Mouse (Mus musculus): ENCODE data around the gene Ehbp1l1.

Gene Ehbp1l1

DNA sequence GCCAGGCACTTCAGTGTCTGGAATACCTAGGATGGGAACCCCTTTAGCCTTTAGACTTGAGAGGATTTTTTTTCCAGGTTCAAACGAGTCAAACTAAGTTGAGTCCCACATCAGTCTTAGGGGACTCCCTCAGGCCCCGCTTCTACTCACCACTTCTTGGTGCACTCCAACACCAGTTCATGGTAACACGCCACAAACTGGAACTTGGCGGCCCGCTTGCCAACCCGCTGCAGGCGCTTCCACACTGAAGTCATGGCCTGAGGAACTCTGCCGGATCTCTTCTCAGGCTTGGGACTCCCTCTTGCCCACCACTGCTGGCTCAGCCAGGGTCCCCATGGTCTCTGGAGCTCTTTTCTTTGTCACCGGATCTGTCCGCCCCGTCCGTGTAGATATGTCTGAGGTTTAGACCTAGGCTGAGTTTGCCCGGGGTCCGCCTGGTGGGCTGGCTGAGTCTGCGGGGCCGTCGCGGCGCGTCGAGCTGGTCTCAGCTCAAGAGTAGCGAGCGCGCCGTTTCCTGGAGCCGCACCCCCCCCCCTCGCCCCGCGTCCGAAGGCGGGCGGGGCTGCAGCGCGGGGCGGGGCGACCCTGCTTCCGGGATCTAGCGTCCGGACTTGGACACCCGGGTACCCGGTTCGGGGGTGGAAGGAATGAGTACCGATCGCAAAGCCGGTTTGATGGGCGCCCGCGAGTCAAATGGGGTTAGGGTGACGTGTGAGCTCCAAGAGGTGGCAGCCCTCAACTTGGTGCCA lies at the start of gene Ehbp1l1:
Gene Ehbp1l1, minus strand, starts transcription at position 551 of the 749 bp plus-strand sequence.
- DNase-seq (ENCODE audit: extremely low spot score), result no peak

DNA sequence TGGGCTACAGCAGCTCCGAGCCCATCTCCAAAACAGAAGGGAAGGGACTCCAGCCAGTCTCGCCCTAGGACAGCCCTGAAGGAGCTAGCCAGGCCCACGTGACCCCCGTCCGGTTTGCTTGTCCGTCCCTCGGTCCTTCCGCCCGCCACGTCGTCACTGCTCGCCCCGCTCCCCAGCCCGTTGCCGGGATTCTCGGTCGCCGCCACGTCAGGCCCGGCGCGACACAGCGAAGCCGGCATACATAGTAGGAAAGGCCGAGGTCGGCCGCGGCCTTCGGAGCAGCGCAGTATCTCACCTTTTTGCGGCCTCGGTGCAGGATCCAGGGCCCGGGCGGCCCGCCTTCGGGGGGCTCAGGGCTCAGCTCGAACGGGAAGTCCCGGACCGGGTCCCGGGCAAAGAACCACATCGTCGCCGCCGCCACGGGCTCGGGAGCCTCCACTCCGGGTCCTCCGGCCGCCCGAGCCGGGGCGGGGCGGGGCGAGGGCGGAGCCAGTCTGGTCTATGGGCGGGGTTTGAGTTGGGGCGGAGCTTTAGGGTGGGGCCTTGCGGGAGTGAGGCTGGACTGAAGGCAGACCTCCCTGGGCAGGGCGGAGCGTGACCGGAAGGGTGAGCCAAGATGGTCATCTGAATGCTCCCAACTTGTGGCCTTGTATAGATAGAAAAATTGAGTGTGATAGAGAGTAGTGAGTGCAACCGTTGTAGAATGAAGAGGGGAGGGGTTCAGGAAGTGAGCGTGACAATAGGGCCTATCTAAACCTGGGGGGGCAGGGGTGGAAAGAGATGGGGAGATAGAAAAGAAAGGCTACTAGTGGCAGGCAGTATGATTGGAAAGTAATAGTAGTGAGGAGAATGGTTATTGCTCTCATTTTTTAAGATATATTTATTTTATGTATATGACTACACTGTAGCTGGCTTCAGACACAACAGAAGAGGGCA lies 45.1 kb upstream of the Ehbp1l1 start, which contains the start of gene Scyl1:
Gene Scyl1, minus strand, starts transcription at position 495 of the 936 bp plus-strand sequence.
- peak; percentile 99 for DNase-seq (ENCODE audit: extremely low spot score)

DNA sequence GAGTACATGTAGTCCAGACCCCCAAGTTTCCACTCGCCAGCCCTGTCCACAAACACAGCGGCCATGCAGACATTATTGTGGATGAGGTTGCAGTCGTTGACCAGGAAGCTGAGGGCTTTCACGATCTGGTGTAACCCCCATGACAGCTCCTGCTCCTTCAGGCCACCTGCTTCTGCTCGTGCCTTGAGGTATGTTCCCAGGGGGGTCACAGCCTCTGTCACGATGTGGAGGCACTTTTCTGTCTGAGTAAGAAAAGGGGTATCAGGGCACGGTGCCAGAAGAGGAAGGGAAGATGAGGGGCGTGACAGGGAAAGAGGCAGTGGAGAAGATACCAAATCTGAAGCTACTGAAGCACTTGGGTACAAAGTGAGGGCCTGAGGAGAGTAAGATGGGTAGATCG lies 44.2 kb upstream of the Ehbp1l1 start:
- DNase-seq (ENCODE audit: extremely low spot score), result no peak

GRCm38 (mm10) chr19:5767271-5767670 lies 41.2 kb upstream of the Ehbp1l1 start:
- no peak for DNase-seq (ENCODE audit: extremely low spot score)

DNA sequence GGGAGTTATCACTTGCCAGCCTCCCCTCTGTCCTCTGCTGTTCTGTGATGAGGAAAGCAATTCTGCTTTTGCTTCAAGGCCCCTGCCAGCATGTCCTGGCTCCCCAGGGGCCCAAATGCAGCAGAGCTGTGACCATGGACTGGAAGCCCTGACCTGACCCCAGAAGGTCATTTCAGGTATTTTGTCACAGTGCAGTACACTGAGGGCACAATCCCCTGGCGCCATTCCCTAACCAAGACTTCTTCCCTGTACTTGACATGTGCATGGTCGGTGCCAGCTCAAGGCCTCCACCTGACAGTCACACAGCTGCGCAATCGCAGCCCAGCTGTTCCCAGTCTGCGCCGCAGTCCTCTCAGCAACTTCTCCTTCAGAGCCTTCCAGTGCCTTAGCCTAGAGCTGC lies 37.0 kb upstream of the Ehbp1l1 start:
- DNase-seq (ENCODE audit: extremely low spot score), result no peak

- DNase-seq (ENCODE audit: extremely low spot score), result no peak
Observed at GRCm38 (mm10) chr19:5758878-5759403, 32.8 kb upstream of the Ehbp1l1 start.

DNA sequence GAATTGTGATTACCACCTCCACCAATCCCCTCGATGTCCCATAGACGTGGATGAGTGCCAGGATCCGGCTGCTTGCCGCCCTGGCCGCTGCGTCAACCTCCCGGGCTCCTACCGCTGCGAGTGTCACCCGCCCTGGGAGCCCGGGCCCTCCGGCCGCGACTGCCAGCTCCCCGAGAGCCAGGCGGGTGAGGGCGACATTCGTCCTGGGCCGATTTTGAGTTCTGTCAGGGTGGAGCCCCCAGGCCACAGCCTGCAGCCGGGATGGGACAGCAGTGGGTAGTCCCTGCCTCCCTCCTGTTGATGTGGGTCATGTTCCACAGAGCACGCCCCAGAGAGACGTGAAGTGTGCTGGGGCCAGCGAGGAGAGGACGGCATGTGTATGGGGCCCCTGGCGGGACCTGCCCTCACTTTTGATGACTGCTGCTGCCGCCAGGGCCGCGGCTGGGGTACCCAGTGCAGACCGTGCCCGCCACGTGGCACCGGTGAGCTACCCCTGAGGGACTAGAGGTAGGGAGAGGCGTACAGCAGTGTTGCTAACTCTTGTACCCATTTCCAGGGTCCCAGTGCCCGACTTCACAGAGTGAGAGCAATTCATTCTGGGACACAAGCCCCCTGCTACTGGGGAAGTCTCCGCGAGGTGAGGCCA lies 31.0 kb upstream of the Ehbp1l1 start:
- DNase-seq (ENCODE audit: extremely low spot score), result peak; percentile 23

DNA sequence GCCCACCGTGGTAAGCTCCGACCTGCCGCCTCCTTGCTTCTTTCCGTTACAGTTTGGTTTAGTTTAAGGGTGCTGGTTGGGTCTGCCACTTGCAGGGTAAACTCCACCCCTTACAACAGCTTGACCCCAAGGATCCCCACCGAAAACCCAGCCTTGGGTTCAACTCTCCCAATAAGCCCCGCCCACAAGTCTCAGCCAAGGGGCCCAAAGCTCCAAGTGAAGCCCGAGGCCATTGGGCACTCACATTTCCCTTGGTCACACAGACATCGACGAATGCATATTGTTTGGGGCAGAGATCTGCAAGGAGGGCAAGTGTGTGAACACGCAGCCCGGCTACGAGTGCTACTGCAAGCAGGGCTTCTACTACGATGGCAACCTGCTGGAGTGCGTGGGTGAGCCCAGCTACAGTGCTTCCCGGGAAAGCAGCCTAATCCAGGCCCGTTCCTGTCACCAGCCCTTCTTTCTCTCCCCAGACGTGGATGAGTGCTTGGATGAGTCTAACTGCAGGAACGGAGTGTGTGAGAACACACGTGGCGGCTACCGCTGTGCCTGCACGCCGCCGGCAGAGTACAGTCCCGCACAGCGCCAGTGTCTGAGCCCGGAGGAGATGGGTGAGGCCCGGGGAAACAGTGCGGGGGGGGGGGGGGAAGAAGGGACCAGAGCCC lies 30.3 kb upstream of the Ehbp1l1 start:
- peak; percentile 33 for DNase-seq (ENCODE audit: extremely low spot score)

- DNase-seq (ENCODE audit: extremely low spot score), result peak; percentile 30
Observed at GRCm38 (mm10) chr19:5751742-5752141, 25.6 kb upstream of the Ehbp1l1 start.

DNA sequence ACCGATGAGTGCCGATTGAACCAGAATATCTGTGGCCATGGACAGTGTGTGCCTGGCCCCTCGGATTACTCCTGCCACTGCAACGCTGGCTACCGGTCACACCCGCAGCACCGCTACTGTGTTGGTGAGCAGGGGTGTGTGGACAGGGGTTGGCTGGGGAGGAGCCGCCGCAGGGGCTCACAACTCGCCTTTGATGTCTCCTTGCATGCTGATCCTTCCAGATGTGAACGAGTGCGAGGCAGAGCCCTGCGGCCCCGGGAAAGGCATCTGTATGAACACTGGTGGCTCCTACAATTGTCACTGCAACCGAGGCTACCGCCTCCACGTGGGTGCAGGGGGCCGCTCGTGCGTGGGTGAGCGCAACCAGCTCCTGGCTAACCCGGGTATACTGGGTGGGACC lies 24.8 kb upstream of the Ehbp1l1 start:
- no peak for DNase-seq (ENCODE audit: extremely low spot score)

- DNase-seq (ENCODE audit: extremely low spot score), result no peak
Observed at GRCm38 (mm10) chr19:5749476-5749875, 23.4 kb upstream of the Ehbp1l1 start.

- DNase-seq (ENCODE audit: extremely low spot score), result peak; percentile 65
Observed at GRCm38 (mm10) chr19:5746907-5747363, 20.8 kb upstream of the Ehbp1l1 start.

- DNase-seq (ENCODE audit: extremely low spot score), result no peak
Observed at GRCm38 (mm10) chr19:5745756-5746710, 19.9 kb upstream of the Ehbp1l1 start.

GRCm38 (mm10) chr19:5743576-5743975 lies 17.5 kb upstream of the Ehbp1l1 start:
- DNase-seq (ENCODE audit: extremely low spot score), result no peak

GRCm38 (mm10) chr19:5742241-5742641 lies 16.1 kb upstream of the Ehbp1l1 start:
- DNase-seq (ENCODE audit: extremely low spot score), result peak; percentile 57

GRCm38 (mm10) chr19:5741641-5742240 lies 15.6 kb upstream of the Ehbp1l1 start:
- DNase-seq (ENCODE audit: extremely low spot score), result peak; percentile 66

DNA sequence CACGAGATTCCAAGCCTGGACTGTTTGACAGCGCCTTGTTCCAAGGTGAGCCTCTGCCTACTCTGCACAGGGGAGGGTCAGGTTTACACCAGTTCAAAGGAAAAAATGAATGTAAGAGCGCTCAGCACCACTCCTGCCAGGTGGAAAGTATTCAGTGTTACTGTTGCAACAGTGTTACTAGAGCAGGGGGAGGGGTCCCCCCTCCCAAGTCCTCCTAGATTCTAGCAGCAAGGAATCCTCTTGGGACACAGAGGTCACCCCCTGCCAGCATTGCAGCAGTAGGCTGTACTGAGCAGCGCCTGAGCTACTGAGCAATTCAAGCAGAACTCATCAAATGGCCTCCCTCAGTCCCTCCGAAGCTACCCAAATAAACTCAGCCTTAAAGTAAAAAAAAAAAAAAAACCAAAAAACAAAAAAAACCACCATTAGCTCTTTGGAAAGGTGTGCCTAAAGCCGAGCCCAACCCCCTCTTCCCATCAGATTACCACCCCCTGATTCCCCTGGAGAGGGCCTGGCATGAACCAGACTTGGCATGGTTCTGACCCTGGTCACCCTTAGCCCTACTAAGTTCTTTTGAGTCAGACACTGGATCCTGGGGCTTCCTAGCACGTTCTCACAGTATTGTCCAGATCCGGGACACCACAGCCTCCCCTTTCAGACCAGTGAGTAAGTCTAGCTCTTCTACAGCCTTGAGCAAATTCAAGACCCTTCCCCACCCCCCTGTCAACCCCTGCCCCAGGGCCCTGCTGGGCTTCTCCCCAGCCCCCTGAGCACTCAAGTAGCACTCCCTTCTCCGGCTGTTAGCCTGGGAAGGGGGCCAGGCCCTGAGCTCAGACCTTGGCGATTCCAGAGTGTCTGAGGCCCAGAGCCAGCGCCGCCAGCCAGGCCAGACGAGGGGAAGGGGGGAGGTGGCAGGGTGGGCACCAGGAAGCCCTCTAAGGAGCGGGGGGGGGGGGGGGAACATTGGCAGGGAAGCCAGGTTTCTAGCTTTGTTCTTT lies 14.5 kb upstream of the Ehbp1l1 start, which contains the start of gene Ltbp3:
Gene Ltbp3, plus strand, starts transcription at position 585 of the 998 bp plus-strand sequence.
- DNase-seq (ENCODE audit: extremely low spot score), result no peak

- DNase-seq (ENCODE audit: extremely low spot score), result no peak
Observed at GRCm38 (mm10) chr19:5739446-5739845, 13.3 kb upstream of the Ehbp1l1 start.

All from embryo, embryonic 9.5 days (tissue).